Mouse (Mus musculus) small intestine, adult 2 months (tissue): ENCODE results near the gene Vps72.

ENCODE experiments used
- CTCF ChIP-seq: fragments of 200-500 bp; IDR thresholded peaks from 2 replicates; pipeline ENCODE4 v1.5.1; 2012; ENCODE audit warnings: low read depth, mild to moderate bottlenecking, control low read depth, inconsistent platforms, low read length, moderate library complexity, mixed read lengths; ENCODE audit not compliant: insufficient replicate concordance, insufficient read length; ENCODE audit errors: extremely low read depth
- POLR2A ChIP-seq: fragments of 200-500 bp; IDR thresholded peaks from 2 replicates; pipeline ENCODE4 v1.6.1; 2012; ENCODE audit warnings: low read depth, mild to moderate bottlenecking, control low read depth, inconsistent platforms, low read length, moderate library complexity

DNA sequence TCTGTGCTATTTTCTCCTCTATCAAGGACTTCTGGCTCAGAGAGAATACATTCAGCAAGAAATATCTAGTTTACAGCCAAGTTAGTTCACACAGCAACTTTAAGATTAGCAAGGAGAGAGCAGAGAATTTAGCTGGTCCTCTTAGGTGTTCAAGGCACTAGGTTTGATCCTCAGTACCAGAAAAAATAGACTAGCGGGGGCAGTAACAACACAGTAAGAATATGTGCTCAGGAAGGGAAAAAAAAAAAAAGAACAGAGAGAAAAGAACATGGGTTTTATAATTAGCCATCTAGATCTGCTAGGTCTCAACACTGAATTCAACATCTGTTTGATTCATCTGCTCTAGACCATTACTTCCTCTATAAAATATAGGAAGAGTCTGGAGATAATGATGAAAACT is 22.8 kb upstream of the Vps72 start:
- TF ChIP-seq CTCF (no peak), POLR2A (no peak)
